Mouse (Mus musculus) C2C12 (cell line): Measurements from ENCODE around the gene Grcc10. TPM values are rescaled to one million over a fixed set of nuclear protein-coding genes. Genes with fewer than 3 reads are reported as not detected.

Experiments used
- H3K27me3 ChIP-seq: one replicate; pipeline ENCODE4 v1.6.1; 2011; ENCODE audit not compliant: control insufficient read depth, insufficient read depth, insufficient read length
- H3K36me3 ChIP-seq: one replicate; pipeline ENCODE4 v1.6.1; 2011; ENCODE audit not compliant: control insufficient read depth, insufficient read depth
- H3K4me3 ChIP-seq: one replicate; pipeline ENCODE4 v1.5.1; 2011; ENCODE audit warnings: mild to moderate bottlenecking, control low read depth; ENCODE audit not compliant: poor library complexity, insufficient read depth, severe bottlenecking
- H3K79me2 ChIP-seq: one replicate; pipeline ENCODE4 v1.6.1; 2011; ENCODE audit not compliant: control insufficient read depth, insufficient read depth
- H3K79me3 ChIP-seq: one replicate; pipeline ENCODE4 v1.6.1; 2011; ENCODE audit warnings: low read depth, control low read depth
- H3ac ChIP-seq: one replicate; pipeline ENCODE3; 2011; ENCODE audit warnings: low read depth; ENCODE audit not compliant: control insufficient read depth, insufficient read length
- CEBPB ChIP-seq: IDR thresholded peaks from one replicate; pipeline ENCODE4 v1.6.1; 2011; ENCODE audit warnings: low read depth, mild to moderate bottlenecking, control low read depth, moderate library complexity
- CTCF ChIP-seq: IDR thresholded peaks from one replicate; pipeline ENCODE4 v1.5.1; 2011; ENCODE audit not compliant: control insufficient read depth, insufficient read depth, insufficient read length
- FOSL1 ChIP-seq: IDR thresholded peaks from one replicate; pipeline ENCODE4 v1.8.0; 2011; ENCODE audit warnings: mild to moderate bottlenecking, low read length; ENCODE audit not compliant: poor library complexity, insufficient read depth, severe bottlenecking
- MAX ChIP-seq: IDR thresholded peaks from one replicate; pipeline ENCODE4 v1.6.1; 2011; ENCODE audit warnings: mild to moderate bottlenecking, control low read depth
- MYOD1 ChIP-seq: IDR thresholded peaks from one replicate; pipeline ENCODE4 v1.6.1; 2011; ENCODE audit warnings: low read depth; ENCODE audit not compliant: control insufficient read depth, insufficient read length
- MYOG ChIP-seq: IDR thresholded peaks from one replicate; pipeline ENCODE4 v1.6.1; 2011; ENCODE audit not compliant: control insufficient read depth, insufficient read length; ENCODE audit errors: extremely low read depth
- USF1 ChIP-seq: IDR thresholded peaks from one replicate; pipeline ENCODE4 v1.6.1; 2011; ENCODE audit warnings: low read depth, mild to moderate bottlenecking, control low read depth, moderate library complexity
- polyA plus RNA-seq: library from polyadenylated mRNA; unstranded; fragments of >200 nt; fragmentation: generic; extraction: Trizol; gene quantifications from one replicate; pipeline ENCODE4 v1.2.1, GENCODE M21; 2012; ENCODE audit warnings: missing spikeins

The Grcc10 gene
- polyA plus RNA-seq, 1 experiment, result 294 TPM

DNA sequence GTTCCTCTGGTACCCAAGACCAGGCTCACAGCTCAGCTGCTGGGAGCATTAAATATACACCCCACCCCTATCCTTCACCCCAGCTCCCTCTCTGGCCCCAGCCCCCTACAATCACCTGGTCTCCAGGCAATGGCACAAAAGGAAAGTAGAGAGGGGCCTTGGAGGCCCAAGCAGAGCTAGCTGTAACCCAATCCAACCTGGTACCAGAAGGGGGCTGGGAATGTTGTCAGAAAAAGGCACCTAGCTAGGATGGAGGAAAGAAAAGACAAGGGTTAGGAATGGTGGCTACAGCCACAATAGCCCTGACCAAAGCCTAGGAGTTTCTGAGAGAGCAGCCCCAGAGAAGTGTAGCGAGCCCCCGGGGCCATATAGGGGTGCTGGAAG lies 17.7 kb upstream of the Grcc10 start:
- TF ChIP-seq USF1 (no peak), FOSL1 (no peak), MAX (no peak), CEBPB (no peak), MYOG (no peak), CTCF (no peak), MYOD1 (no peak)
- H3K4me3 ChIP-seq, result no peak overlapping the region

DNA sequence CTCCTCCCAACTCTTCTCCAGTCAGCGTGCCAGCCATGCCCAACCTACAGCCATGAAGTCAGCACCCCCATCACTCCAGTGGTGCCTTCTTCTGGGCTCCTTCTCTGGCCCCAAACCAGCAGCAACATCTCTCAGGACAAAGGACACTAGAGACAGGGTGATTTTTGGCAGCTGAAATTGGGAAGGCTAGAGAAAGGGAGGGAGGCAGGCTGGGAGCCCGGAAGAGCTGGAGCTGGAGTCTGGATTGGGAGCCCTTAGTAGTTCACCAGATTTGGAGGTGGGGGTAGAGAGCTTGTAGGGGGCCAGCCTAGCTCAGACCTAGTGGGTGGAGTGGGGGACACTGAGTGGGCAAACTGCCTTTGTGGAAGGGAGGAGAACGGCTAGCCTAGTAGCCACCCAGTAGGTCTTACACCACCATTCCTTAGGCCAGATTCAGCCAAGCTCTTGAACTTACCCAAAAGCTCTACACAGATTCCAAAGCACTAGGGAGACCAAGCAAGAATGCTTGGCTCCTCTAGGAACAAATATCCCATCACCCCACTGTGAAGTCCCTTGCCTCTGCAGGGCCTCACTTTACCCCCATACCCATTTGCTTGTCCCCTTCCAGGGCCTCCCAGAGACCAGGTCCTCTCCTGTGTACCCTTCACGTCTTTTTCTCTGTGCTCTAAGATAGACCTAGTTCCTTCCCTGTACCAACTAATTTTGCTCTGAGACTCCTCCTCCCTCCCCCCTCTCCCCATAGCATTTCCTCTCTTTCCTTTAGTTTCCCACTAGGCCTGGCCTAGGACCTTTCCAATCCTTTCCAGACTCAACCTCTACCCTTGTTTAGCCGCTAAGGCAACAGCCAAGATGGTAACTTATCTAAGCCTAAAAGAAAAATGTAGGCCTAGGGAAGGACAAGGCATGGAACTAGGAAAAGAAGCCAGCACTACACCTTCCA lies 17.0 kb upstream of the Grcc10 start:
- no peaks in the 10 kb centered on the region for H3K27me3 ChIP-seq
- peaks cover 29% of the 10 kb centered on the region for H3K79me3 ChIP-seq
- peaks cover 11% of the 10 kb centered on the region for H3K36me3 ChIP-seq
- peak overlapping the region; percentile 21 for H3ac ChIP-seq
- peak overlapping the region; percentile 15 for H3K4me3 ChIP-seq
- no peak for TF ChIP-seq MYOD1
- no peak for TF ChIP-seq MAX
- no peak for TF ChIP-seq FOSL1
- peaks cover 38% of the 10 kb centered on the region for H3K79me2 ChIP-seq

More for the DNA sequence above, 17.7 kb upstream of the Grcc10 start:
- Histone ChIP-seq H3K27me3 (no peaks in the 10 kb centered on the region), H3K79me2 (peaks cover 32% of the 10 kb centered on the region), H3K36me3 (peaks cover 5% of the 10 kb centered on the region), H3ac (no peak overlapping the region), H3K79me3 (peaks cover 23% of the 10 kb centered on the region)

DNA sequence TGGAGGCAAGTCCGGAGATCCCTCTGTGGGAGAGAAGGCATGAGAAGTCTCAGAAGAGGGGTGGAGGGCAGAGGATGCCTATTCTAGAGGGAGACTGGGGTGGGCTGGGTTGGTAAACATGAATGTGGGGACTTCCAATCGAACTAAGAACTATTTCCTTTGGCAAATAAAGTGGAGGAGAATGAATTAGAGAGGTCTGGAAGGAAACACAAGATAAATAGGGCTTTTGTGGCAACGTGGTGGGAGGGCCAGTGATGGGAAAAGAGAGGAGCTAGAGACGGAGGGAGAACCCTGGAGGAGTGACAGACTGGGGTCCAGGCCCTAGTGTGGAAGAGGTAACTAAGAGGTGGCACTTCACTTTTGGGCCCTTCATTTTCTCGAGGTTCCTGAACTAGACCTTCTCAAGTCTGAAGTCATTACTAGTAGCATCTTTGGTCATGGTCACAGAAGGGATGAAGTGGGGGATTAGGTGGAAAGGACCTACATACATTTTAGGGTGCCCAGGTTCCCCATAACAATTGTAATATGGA lies 16.2 kb upstream of the Grcc10 start:
- TF ChIP-seq MYOG (no peak), MAX (no peak), CEBPB (no peak), FOSL1 (no peak), USF1 (no peak), MYOD1 (no peak), CTCF (no peak)
- Histone ChIP-seq H3ac (peak overlapping the region; percentile 95), H3K79me2 (peaks cover 46% of the 10 kb centered on the region), H3K36me3 (peaks cover 19% of the 10 kb centered on the region), H3K79me3 (peaks cover 37% of the 10 kb centered on the region), H3K27me3 (no peaks in the 10 kb centered on the region), H3K4me3 (peak overlapping the region; percentile 15)

DNA sequence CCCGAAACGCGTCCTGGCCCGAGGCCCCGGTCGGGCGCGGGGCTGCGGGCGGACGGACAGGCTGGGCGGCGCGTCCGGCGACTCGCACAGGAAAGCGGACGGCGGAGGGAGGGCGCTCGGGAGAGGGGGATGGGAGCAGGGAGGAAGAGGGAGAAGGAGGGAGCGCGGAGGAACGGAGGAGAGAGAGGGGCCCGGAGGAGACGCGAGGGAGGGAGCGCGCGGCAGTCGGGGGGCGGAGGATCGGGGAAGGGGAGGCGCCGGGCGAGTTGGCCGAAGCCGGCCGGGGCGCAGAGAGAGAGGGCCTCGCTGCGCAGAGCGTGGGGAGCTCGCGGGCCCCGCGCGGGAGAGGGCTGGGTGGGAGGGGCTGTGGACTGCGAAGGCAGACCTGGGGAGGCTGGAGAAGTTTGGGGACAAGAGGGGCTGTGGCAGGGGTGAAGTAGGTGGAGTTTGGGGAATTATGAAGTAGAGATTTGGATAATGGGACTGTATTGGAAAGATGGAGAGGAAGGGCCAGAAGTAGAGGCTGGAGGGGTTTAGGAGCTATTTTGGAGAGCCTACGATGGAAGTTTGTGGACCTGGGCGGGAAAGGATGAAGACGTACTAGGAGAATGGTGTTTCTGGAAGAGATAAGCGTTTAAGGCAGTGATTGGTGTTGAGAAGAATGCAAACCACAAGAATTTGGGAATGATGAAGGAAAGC lies 15.6 kb upstream of the Grcc10 start:
- Histone ChIP-seq H3K4me3 (peak overlapping the region; percentile 63), H3K27me3 (no peaks in the 10 kb centered on the region), H3K36me3 (peaks cover 25% of the 10 kb centered on the region), H3K79me2 (peaks cover 52% of the 10 kb centered on the region), H3K79me3 (peaks cover 43% of the 10 kb centered on the region), H3ac (peak overlapping the region; percentile 95)
- TF ChIP-seq FOSL1 (no peak), CTCF (no peak), CEBPB (no peak)

DNA sequence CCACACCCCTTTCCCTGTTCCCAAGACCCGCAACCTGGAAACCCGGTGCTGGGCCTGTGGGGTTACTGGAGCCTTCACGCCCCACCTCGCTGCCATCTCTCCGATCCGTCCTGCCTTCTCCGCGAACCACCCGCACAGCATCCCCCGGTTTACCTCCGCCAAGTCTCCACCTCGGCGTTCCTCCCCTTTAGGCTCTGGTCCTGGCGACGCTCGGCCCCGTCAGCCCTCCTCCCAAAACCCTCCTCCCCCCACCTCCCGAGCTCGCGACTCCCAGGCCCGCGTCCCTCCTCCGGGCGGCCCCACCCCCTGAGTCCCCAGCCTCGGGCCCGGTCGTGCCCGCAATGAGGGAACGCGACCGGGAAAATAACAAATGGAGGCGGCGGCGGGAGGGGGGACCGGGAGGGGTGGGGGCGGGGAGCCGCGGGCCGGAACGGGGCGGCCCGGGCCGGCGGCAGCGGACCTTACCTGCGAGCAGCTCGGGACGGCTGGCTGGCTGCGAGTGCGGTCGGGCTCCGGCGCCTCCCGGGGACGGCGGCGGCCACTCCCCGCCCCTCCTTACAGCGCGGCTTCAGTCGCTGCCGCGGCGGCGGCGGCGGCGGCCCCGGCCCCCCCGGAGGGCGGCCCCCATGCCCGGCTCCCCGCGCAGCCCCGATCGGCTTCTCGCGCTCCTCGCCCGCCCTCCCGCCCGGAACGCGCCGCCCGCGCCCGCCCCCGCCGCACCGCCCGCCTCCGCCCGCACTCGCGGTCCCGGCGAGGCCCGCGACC lies 14.8 kb upstream of the Grcc10 start, which contains the start of the genes Gm45234 and Atn1:
Gm45234 (minus strand) TSS at position 191 of the 765 bp plus-strand sequence.
Atn1 (minus strand) TSS at position 694 of the 765 bp plus-strand sequence.
- Histone ChIP-seq H3K79me2 (peaks cover 60% of the 10 kb centered on the region), H3K27me3 (no peaks in the 10 kb centered on the region)
- TF ChIP-seq CTCF (no peak), FOSL1 (no peak), CEBPB (no peak), MYOG (no peak), MYOD1 (no peak), USF1 (no peak), MAX (no peak)

More for the DNA sequence above, 14.8 kb upstream of the Grcc10 start, which contains the start of the genes Gm45234 and Atn1:
- H3ac ChIP-seq, result peak within 1 kb of the TSS; percentile 95
- H3K79me3 ChIP-seq, result peaks cover 49% of the 10 kb centered on the region
- peak within 1 kb of the TSS; percentile 63 for H3K4me3 ChIP-seq
- peaks cover 32% of the 10 kb centered on the region for H3K36me3 ChIP-seq
